Mouse (Mus musculus): ENCODE measurements around the gene Flrt3.

The Flrt3 gene

GRCm38 (mm10) chr2:140653481-140653880 is 17.8 kb downstream of the Flrt3 start:
- DNase-seq (ENCODE audit: extremely low read depth, low read depth), result no peak

DNA sequence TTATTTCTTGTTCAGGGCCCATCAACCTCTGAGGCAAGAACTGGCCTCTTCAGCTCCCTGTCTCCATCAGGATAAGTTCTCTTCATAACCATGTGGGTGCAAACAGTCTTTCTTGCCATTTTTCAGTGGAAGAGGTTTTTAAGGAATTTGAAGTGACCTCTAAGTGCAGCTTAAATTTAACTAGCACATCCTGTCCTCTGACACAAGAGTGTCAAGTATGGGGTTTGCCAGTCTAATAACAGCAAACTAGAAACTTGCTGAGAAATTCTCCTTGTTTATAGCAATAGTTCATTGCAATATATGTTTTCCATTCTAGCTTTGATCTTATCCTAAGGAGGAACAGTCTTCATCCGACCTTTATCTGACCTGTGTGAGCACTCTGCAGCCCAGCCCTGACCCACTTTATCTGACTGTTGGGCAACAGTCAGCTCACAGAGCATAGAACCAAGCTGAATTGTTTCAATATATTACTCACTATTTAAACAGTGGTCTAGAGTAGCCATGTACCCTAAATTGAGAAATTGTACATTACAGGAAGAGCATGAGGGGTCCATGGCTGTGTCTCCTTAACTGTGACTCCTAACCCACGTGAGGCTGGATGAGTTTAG is 49.4 kb downstream of the Flrt3 start:
- DNase-seq (ENCODE audit: extremely low read depth, low read depth), result no peak

GRCm38 (mm10) chr2:140615451-140615850 is 55.8 kb downstream of the Flrt3 start:
- DNase-seq (ENCODE audit: extremely low read depth, low read depth), result no peak
